In the genomic region with DNA sequence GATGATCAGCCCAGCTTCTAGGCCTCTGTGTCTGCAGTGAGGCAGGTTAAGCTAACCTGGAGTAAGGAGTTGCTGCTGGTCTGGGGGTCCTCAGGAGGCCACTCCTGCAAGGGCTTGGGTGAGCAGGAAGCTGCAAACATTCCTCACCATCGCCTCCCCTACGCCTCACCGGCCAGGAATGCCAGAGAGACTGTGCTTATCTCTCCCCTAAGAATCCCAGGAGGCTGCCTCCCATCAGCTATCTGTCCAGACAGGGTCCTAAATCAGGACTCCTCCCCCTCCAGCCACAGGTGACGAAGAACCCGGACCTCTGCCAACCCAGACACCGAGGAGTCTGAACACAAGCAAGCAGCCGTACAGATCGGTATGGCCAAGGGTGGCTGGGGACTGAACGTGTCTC, we compare ENCODE assay signal across 15 mouse cellular contexts. TPM values are rescaled to one million over a fixed set of nuclear protein-coding genes. Genes with fewer than 3 reads are reported as not detected.
DNase-seq lines count a peak whose midpoint lies in the region; ATAC-seq and TF ChIP-seq lines count a peak whose summit lies in the region.
"Had no signal": no experiment of that assay in that cellular context is flagged by ENCODE, and none has a peak within 500 bp of the region (broad histone marks: within the 10 kb centered on the region; RNA-seq: fewer than 3 reads in every experiment).

No protein-coding gene starts in this region.

- in situ Hi-C loops in Patski (cut with MboI; ENCODE audit: low pct_unique_long_range_greater_than_20kb) = no loop called here

- no peaks in the 10 kb centered on the region for H3K27me3 ChIP-seq in Patski
- no peaks in the 10 kb centered on the region for H3K27me3 ChIP-seq in intestine, postnatal 0 days (replicated peaks; ENCODE audit: control insufficient read depth, insufficient read depth, low read length)
- H3K27me3 ChIP-seq: forebrain, embryonic 13.5 days; liver, embryonic 15.5 days had no signal

- CTCF ChIA-PET in Patski (lab: Charles Lee) = no interaction called here

- H3K36me3 ChIP-seq in intestine, postnatal 0 days (ENCODE audit: control insufficient read depth, insufficient read depth) = no peaks in the 10 kb centered on the region
- H3K36me3 ChIP-seq: liver, embryonic 15.5 days had no signal

- peak; percentile 85 for ATAC-seq in Patski
- 0 out of 2 replicates have a peak, but pooled peaks have one; percentile 10 for ATAC-seq in intestine, postnatal 0 days
- no peak for ATAC-seq in erythroblast, adult 5-6 weeks (replicated peaks; ENCODE audit: low FRiP score, poor library complexity, severe bottlenecking)
- ATAC-seq: forebrain, embryonic 13.5 days had no signal

- H3K9me3 ChIP-seq in intestine, postnatal 0 days (ENCODE audit: control insufficient read depth) = no peaks in the 10 kb centered on the region
- H3K9me3 ChIP-seq: forebrain, embryonic 13.5 days; liver, embryonic 15.5 days had no signal

- no peak for TF ChIP-seq CTCF in gastrocnemius, adult 2 months (IDR thresholded peaks at IDR 0.05)
- TF ChIP-seq CTCF in left cerebral cortex, adult 2 months (IDR thresholded peaks at IDR 0.05) = no peak
- TF ChIP-seq CTCF in Patski (IDR thresholded peaks at IDR 0.05) = no peak
- TF ChIP-seq CTCF in intestine, postnatal 0 days (IDR thresholded peaks at IDR 0.05; ENCODE audit: low read depth) = no peak

- H3K27ac ChIP-seq in gastrocnemius, adult 2 months = peak overlapping the region; percentile 63
- 0 out of 2 replicates have a peak overlapping the region, but pooled peaks have one; percentile 8 for H3K27ac ChIP-seq in left cerebral cortex, adult 2 months
- H3K27ac ChIP-seq in intestine, postnatal 0 days (ENCODE audit: low read depth, low read length) = no peak overlapping the region
- H3K27ac ChIP-seq: forebrain, embryonic 13.5 days; liver, embryonic 15.5 days had no signal

- no peak overlapping the region for H3K4me3 ChIP-seq in gastrocnemius, adult 2 months
- H3K4me3 ChIP-seq in left cerebral cortex, adult 2 months = no peak overlapping the region
- no peak overlapping the region for H3K4me3 ChIP-seq in intestine, postnatal 0 days (ENCODE audit: low read depth, low read length)
- H3K4me3 ChIP-seq: forebrain, embryonic 13.5 days; liver, embryonic 15.5 days had no signal

- H3K9ac ChIP-seq in intestine, postnatal 0 days (ENCODE audit: low read depth, low read length) = no peak overlapping the region
- H3K9ac ChIP-seq: forebrain, embryonic 13.5 days; liver, embryonic 15.5 days had no signal

- 32% methylated on average over 9 of the region's 9 CpGs for WGBS in intestine, postnatal 0 days

- H3K4me2 ChIP-seq in intestine, postnatal 0 days (replicated peaks; ENCODE audit: low read depth) = no peak overlapping the region
- H3K4me2 ChIP-seq: forebrain, embryonic 13.5 days; liver, embryonic 15.5 days; midbrain, embryonic 11.5 days had no signal

- no peaks in the 10 kb centered on the region for H3K4me1 ChIP-seq in intestine, postnatal 0 days (replicated peaks; ENCODE audit: control insufficient read depth, insufficient read depth, low read length)
- H3K4me1 ChIP-seq: forebrain, embryonic 13.5 days; liver, embryonic 15.5 days had no signal

- DNase-seq in gastrocnemius, adult 2 months = no peak
- no peak for DNase-seq in gastrocnemius, postnatal 25 days
- no peak for DNase-seq in left cerebral cortex, adult 2 months (ENCODE audit: extremely low spot score in 1 of 2, low spot score in 2 of 2)
- no peak for DNase-seq in left cerebral cortex, adult 18-20 months (ENCODE audit: low spot score in 2 of 2)
- no peak for DNase-seq in Patski (ENCODE audit: low read depth, low spot score)
- no peak for DNase-seq in frontal cortex, postnatal 25 days (ENCODE audit: low spot score in 2 of 2)
- DNase-seq: adrenal gland, adult 2 months had no signal

- intact Hi-C loops in gastrocnemius, adult 2 months (cut with DNase I) = loop anchor here (10.0 kb wide), 1 partner anchor 256 kb away; no protein-coding TSS in a partner anchor
- intact Hi-C loops in left cerebral cortex, adult 2 months (cut with DNase I) = loop anchor here (2.0 kb wide), 3 partner anchors 28 to 74 kb away; no protein-coding TSS in a partner anchor

- POLR2A ChIA-PET in Patski (lab: Charles Lee) = interaction anchor here (0.6 to 0.7 kb wide), 2 partner anchors 9 to 96 kb away, joined by 3 to 5 read pairs; no protein-coding TSS in a partner anchor

RNA-seq across cellular contexts. Expression of a gene that starts 56.8 kb away (rescaled TPM):
- not detected for total RNA-seq in gastrocnemius, adult 2 months (2021)
- not detected for total RNA-seq in gastrocnemius, postnatal 25 days (2021)
- total RNA-seq in left cerebral cortex, adult 2 months (2021) = not detected
- not detected for total RNA-seq in left cerebral cortex, adult 18-20 months (2021)
- polyA plus RNA-seq in Patski (2021) = not detected
- polyA plus RNA-seq in intestine, postnatal 0 days (2015; fragmentation: Nextera tagmentation; extraction: Ambion mirVana) = not detected in 2 replicates
- not detected in 2 replicates for total RNA-seq in erythroblast, adult 5-6 weeks (2015; ENCODE audit: low replicate concordance)
- not detected in 2 replicates for total RNA-seq in erythroblast, adult 5-6 weeks (2017; ENCODE audit: low replicate concordance)
- total RNA-seq: adrenal gland, adult 2 months; gastrocnemius, postnatal 36 days had no signal
- polyA plus RNA-seq: adrenal gland, adult 2 months; C2C12; forebrain, embryonic 13.5 days; liver, embryonic 15.5 days; midbrain, embryonic 11.5 days; neural tube, embryonic 11.5 days had no signal
